Mouse (Mus musculus): ENCODE measurements around the gene Tnp1. TPM values are rescaled to one million over a fixed set of nuclear protein-coding genes. Genes with fewer than 3 reads are reported as not detected.

Gene Tnp1
- not detected for polyA plus RNA-seq (2014; fragmentation: Illumina TruSeq; extraction: RNeasy Lipid Tissue Mini Kit (QIAGEN cat#74804); ENCODE audit: low read depth, low replicate concordance)

GRCm38 (mm10) chr1:73015731-73016130 is at the start of gene Tnp1:
Gene Tnp1, minus strand, starts transcription at chr1:73015909.

Other genes starting within 250 kb of the Tnp1 start
- gene Igfbp2, start 191.4 kb downstream of the Tnp1 start, polyA plus RNA-seq (2014; fragmentation: Illumina TruSeq; extraction: RNeasy Lipid Tissue Mini Kit (QIAGEN cat#74804); ENCODE audit: low read depth, low replicate concordance), result not detected
- 87.0 TPM for gene Igfbp5, start 141.0 kb downstream of the Tnp1 start, polyA plus RNA-seq (2014; fragmentation: Illumina TruSeq; extraction: RNeasy Lipid Tissue Mini Kit (QIAGEN cat#74804); ENCODE audit: low read depth, low replicate concordance)

Measured in adrenal gland, adult 10 weeks (tissue).